Mouse (Mus musculus): ENCODE measurements at regions not wholly inside any gene's neighbourhood (a gene's known extent, or its start where the extent isn't known, plus 50 kb on each side); places are given as distances from the start of the nearest gene placed in this dataset.

GRCm38 (mm10) chr8:90608410-90608809, 208.8 kb downstream of the Gm19935 start:
- no peaks in the 10 kb centered on the region for H3K4me1 ChIP-seq (replicated peaks; ENCODE audit: control insufficient read depth in 2 of 2, insufficient read depth in 2 of 2, low read length in 1 of 2)
- TF ChIP-seq CTCF (IDR thresholded peaks at IDR 0.05; ENCODE audit: low read depth) (no peak), EP300 (IDR thresholded peaks at IDR 0.05; ENCODE audit: low read depth) (no peak)
- ATAC-seq (ENCODE audit: insufficient read depth) (no peak), DNase-seq (ENCODE audit: low read depth in 3 of 3, low spot score in 3 of 3) (no peak)
- H3K9ac ChIP-seq (replicated peaks), result no peak overlapping the region
- no peaks in the 10 kb centered on the region for H3K27me3 ChIP-seq (ENCODE audit: control insufficient read depth, insufficient read depth, low read length)
- H3K27ac ChIP-seq, result no peak overlapping the region
- H3K9me3 ChIP-seq (ENCODE audit: control insufficient read depth, low read length), result no peaks in the 10 kb centered on the region
- WGBS (ENCODE audit: insufficient replicate concordance), result 63% methylated on average over 3 of the region's 3 CpGs
- no peak overlapping the region for H3K4me2 ChIP-seq (ENCODE audit: low read depth)
- H3K4me3 ChIP-seq (ENCODE audit: insufficient read depth in 1 of 2, low read depth in 2 of 2, low read length in 2 of 2), result no peak overlapping the region
- H3K36me3 ChIP-seq (replicated peaks; ENCODE audit: control insufficient read depth, insufficient read depth, low read depth), result no peaks in the 10 kb centered on the region

GRCm38 (mm10) chr8:90600946-90601695, 216.1 kb downstream of the Gm19935 start:
- ATAC-seq (ENCODE audit: insufficient read depth) (no peak), DNase-seq (ENCODE audit: low read depth in 3 of 3, low spot score in 3 of 3) (no peak)
- Histone ChIP-seq H3K4me1 (replicated peaks; ENCODE audit: control insufficient read depth in 2 of 2, insufficient read depth in 2 of 2, low read length in 1 of 2) (no peaks in the 10 kb centered on the region), H3K27ac (no peak overlapping the region), H3K9me3 (ENCODE audit: control insufficient read depth, low read length) (no peaks in the 10 kb centered on the region), H3K4me3 (ENCODE audit: insufficient read depth in 1 of 2, low read depth in 2 of 2, low read length in 2 of 2) (no peak overlapping the region), H3K9ac (replicated peaks) (no peak overlapping the region), H3K4me2 (ENCODE audit: low read depth) (no peak overlapping the region), H3K36me3 (replicated peaks; ENCODE audit: control insufficient read depth, insufficient read depth, low read depth) (no peaks in the 10 kb centered on the region), H3K27me3 (ENCODE audit: control insufficient read depth, insufficient read depth, low read length) (no peaks in the 10 kb centered on the region)
- no peak for TF ChIP-seq CTCF (IDR thresholded peaks at IDR 0.05; ENCODE audit: low read depth)
- TF ChIP-seq EP300 (IDR thresholded peaks at IDR 0.05; ENCODE audit: low read depth), result no peak
- 16% methylated on average over 11 of the region's 11 CpGs for WGBS (ENCODE audit: insufficient replicate concordance)

DNA sequence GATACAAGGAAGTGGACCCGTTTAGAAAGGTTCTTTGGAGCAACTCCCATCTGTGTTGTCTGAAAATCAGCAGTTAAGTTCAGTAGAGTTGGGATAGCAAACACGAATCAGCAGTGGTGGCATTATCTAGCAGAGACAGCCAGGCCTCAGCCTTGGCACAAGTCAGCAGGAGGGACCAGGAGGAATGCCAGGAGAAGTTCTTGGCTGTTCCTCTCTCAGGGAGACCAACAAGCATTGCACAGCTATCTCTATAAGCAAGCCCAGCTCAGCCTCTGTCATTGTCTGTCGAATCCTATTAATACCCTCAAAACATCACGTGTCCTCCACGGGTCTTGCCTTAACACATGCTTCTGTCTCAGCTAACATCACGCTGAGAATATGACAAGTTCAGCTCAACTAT, 219.8 kb downstream of the Gm19935 start:
- H3K36me3 ChIP-seq (replicated peaks; ENCODE audit: control insufficient read depth, insufficient read depth, low read depth), result no peaks in the 10 kb centered on the region
- no peak overlapping the region for H3K9ac ChIP-seq (replicated peaks)
- no peaks in the 10 kb centered on the region for H3K4me1 ChIP-seq (replicated peaks; ENCODE audit: control insufficient read depth in 2 of 2, insufficient read depth in 2 of 2, low read length in 1 of 2)
- no peaks in the 10 kb centered on the region for H3K9me3 ChIP-seq (ENCODE audit: control insufficient read depth, low read length)
- ATAC-seq (ENCODE audit: insufficient read depth), result no peak
- H3K27ac ChIP-seq, result no peak overlapping the region
- H3K4me3 ChIP-seq (ENCODE audit: insufficient read depth in 1 of 2, low read depth in 2 of 2, low read length in 2 of 2), result no peak overlapping the region
- no peaks in the 10 kb centered on the region for H3K27me3 ChIP-seq (ENCODE audit: control insufficient read depth, insufficient read depth, low read length)
- TF ChIP-seq CTCF (IDR thresholded peaks at IDR 0.05; ENCODE audit: low read depth) (no peak), EP300 (IDR thresholded peaks at IDR 0.05; ENCODE audit: low read depth) (no peak)
- WGBS (ENCODE audit: insufficient replicate concordance), result 54% methylated on average over 6 of the region's 6 CpGs
- no peak overlapping the region for H3K4me2 ChIP-seq (ENCODE audit: low read depth)
- no peak for DNase-seq (ENCODE audit: low read depth in 3 of 3, low spot score in 3 of 3)

- no peaks in the 10 kb centered on the region for H3K9me3 ChIP-seq (ENCODE audit: control insufficient read depth, low read length)
- no peaks in the 10 kb centered on the region for H3K36me3 ChIP-seq (replicated peaks; ENCODE audit: control insufficient read depth, insufficient read depth, low read depth)
- H3K27ac ChIP-seq, result no peak overlapping the region
- no peak overlapping the region for H3K9ac ChIP-seq (replicated peaks)
- no peaks in the 10 kb centered on the region for H3K4me1 ChIP-seq (replicated peaks; ENCODE audit: control insufficient read depth in 2 of 2, insufficient read depth in 2 of 2, low read length in 1 of 2)
- DNase-seq (ENCODE audit: low read depth in 3 of 3, low spot score in 3 of 3) (no peak), ATAC-seq (ENCODE audit: insufficient read depth) (no peak)
- 60% methylated on average over 4 of the region's 4 CpGs for WGBS (ENCODE audit: insufficient replicate concordance)
- TF ChIP-seq CTCF (IDR thresholded peaks at IDR 0.05; ENCODE audit: low read depth) (no peak), EP300 (IDR thresholded peaks at IDR 0.05; ENCODE audit: low read depth) (no peak)
- H3K4me2 ChIP-seq (ENCODE audit: low read depth), result no peak overlapping the region
- no peak overlapping the region for H3K4me3 ChIP-seq (ENCODE audit: insufficient read depth in 1 of 2, low read depth in 2 of 2, low read length in 2 of 2)
- no peaks in the 10 kb centered on the region for H3K27me3 ChIP-seq (ENCODE audit: control insufficient read depth, insufficient read depth, low read length)
Observed at GRCm38 (mm10) chr8:90579426-90579825, 231.3 kb upstream of the Tox3 start.

DNA sequence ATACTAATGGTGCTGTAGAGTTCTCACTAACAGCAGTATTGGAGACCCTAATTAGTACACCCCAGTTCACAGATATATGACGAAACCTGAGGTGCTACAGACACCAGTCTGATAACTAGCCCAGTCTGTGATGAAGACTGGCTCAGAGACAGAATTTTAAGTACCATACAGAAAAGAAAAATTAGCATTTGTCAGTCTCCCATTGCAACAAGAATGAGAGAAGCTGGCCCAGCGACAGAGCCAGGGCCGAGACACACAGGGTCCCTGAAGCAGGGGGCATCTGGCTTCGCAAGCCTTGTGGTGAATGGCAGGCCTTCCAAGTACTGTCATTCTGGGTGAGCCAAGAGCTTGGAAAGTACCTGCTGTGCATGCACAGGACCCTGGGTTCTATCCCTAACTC, 228.8 kb upstream of the Tox3 start:
- Histone ChIP-seq H3K4me3 (ENCODE audit: insufficient read depth in 1 of 2, low read depth in 2 of 2, low read length in 2 of 2) (no peak overlapping the region), H3K9ac (replicated peaks) (no peak overlapping the region)
- 66% methylated on average over 4 of the region's 4 CpGs for WGBS (ENCODE audit: insufficient replicate concordance)

More for the DNA sequence above, 228.8 kb upstream of the Tox3 start:
- H3K27me3 ChIP-seq (ENCODE audit: control insufficient read depth, insufficient read depth, low read length), result no peaks in the 10 kb centered on the region
- no peaks in the 10 kb centered on the region for H3K36me3 ChIP-seq (replicated peaks; ENCODE audit: control insufficient read depth, insufficient read depth, low read depth)
- H3K27ac ChIP-seq, result no peak overlapping the region
- H3K4me2 ChIP-seq (ENCODE audit: low read depth), result no peak overlapping the region
- DNase-seq (ENCODE audit: low read depth in 3 of 3, low spot score in 3 of 3) (no peak), ATAC-seq (ENCODE audit: insufficient read depth) (no peak)
- TF ChIP-seq EP300 (IDR thresholded peaks at IDR 0.05; ENCODE audit: low read depth) (no peak), CTCF (IDR thresholded peaks at IDR 0.05; ENCODE audit: low read depth) (no peak)
- H3K9me3 ChIP-seq (ENCODE audit: control insufficient read depth, low read length), result no peaks in the 10 kb centered on the region
- no peaks in the 10 kb centered on the region for H3K4me1 ChIP-seq (replicated peaks; ENCODE audit: control insufficient read depth in 2 of 2, insufficient read depth in 2 of 2, low read length in 1 of 2)

Measured in liver, embryonic 14.5 days (tissue).